Mouse (Mus musculus) forebrain, embryonic 11.5 days (tissue): ENCODE measurements around the gene Klhl29. TPM values are rescaled to one million over a fixed set of nuclear protein-coding genes. Genes with fewer than 3 reads are reported as not detected.

Source experiments
- ATAC-seq: fragments of 200-750 bp; cut with Nextera tagmentation; replicated peaks from 2 replicates; pipeline ENCODE4 v1.8.0; 2017; ENCODE audit warnings: moderate TSS enrichment; ENCODE audit not compliant: low FRiP score
- DNase-seq: peaks from one replicate; pipeline ENCODE4 v3.0.0-alpha.2; 2017; ENCODE audit warnings: low spot score
- H3K27ac ChIP-seq: fragments of 300-500 bp; sonication (generic); 2 replicates; pipeline ENCODE4 v1.5.1; 2014; ENCODE audit warnings: low read depth, low read length
- H3K27me3 ChIP-seq: fragments of 300-500 bp; sonication (generic); 2 replicates; pipeline ENCODE4 v1.6.1; 2014; ENCODE audit warnings: mild to moderate bottlenecking, low read length, mixed read lengths; ENCODE audit not compliant: control insufficient read depth, insufficient read depth
- H3K36me3 ChIP-seq: fragments of 300-500 bp; sonication (generic); 2 replicates; pipeline ENCODE4 v1.6.1; 2014; ENCODE audit warnings: mild to moderate bottlenecking, low read length, moderate library complexity, mixed read lengths; ENCODE audit not compliant: control insufficient read depth, insufficient read depth
- H3K4me1 ChIP-seq: fragments of 300-500 bp; sonication (generic); replicated peaks from 2 replicates; pipeline ENCODE4 v1.6.1; 2014; ENCODE audit warnings: low read length, mixed read lengths; ENCODE audit not compliant: control insufficient read depth, insufficient read depth
- H3K4me2 ChIP-seq: fragments of 300-500 bp; sonication (generic); 2 replicates; pipeline ENCODE4 v1.6.1; 2014; ENCODE audit warnings: low read depth, mild to moderate bottlenecking, low read length, moderate library complexity, mixed read lengths; ENCODE audit not compliant: severe bottlenecking
- H3K4me3 ChIP-seq: fragments of 300-500 bp; sonication (generic); 2 replicates; pipeline ENCODE4 v1.5.1; 2014; ENCODE audit warnings: low read depth, low read length
- H3K9ac ChIP-seq: fragments of 300-500 bp; sonication (generic); 2 replicates; pipeline ENCODE4 v1.6.1; 2014; ENCODE audit warnings: low read length
- H3K9me3 ChIP-seq: fragments of 300-500 bp; sonication (generic); 2 replicates; pipeline ENCODE4 v1.6.1; 2016; ENCODE audit warnings: low read length, mixed read lengths; ENCODE audit not compliant: control insufficient read depth
- WGBS: fragments of 180-500 bp; shearing (Covaris S2); extraction: QIAGEN DNeasy Blood & Tissue Kit; methylation state at CpG from one replicate; pipeline ENCODE4 v1.1.7; 2014; 5-methylcytosine and 5-hydroxymethylcytosine counted together
- polyA plus RNA-seq: library from polyadenylated mRNA; unstranded; fragments of >200 nt; fragmentation: Nextera tagmentation; extraction: Ambion mirVana; gene quantifications from 2 replicates; pipeline ENCODE4 v1.2.1, GENCODE M21; 2014

Gene Klhl29
- polyA plus RNA-seq, 1 experiment from 2014 or later: 3.8 TPM

DNA sequence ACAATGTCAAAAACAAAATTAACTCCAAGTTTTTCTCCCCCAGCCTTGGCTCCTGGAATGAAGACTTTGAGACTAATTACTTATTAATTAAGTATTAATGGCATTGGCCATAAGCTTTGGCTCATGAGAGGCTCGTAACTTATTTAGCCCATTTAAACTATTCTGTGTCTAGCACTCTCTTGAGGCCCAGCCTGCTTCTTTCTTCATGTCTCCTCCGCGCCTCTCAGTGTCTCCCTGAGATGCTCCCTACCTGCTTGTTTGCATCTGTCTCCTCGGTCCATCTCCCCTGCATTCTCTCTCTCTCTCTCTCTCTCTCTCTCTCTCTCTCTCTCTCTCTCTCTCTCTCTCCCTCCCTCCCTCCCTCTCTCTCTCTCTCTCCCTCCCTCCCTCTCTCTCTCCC lies 294.0 kb downstream of the Klhl29 start:
- Histone ChIP-seq H3K4me1 (no peaks in the 10 kb centered on the region), H3K4me3 (no peak overlapping the region), H3K27ac (no peak overlapping the region), H3K9ac (no peak overlapping the region), H3K4me2 (no peak overlapping the region), H3K9me3 (no peaks in the 10 kb centered on the region), H3K36me3 (no peaks in the 10 kb centered on the region), H3K27me3 (no peaks in the 10 kb centered on the region)
- WGBS: 94% methylated on average over 4 of the region's 4 CpGs
- ATAC-seq: no peak
- DNase-seq: no peak

DNA sequence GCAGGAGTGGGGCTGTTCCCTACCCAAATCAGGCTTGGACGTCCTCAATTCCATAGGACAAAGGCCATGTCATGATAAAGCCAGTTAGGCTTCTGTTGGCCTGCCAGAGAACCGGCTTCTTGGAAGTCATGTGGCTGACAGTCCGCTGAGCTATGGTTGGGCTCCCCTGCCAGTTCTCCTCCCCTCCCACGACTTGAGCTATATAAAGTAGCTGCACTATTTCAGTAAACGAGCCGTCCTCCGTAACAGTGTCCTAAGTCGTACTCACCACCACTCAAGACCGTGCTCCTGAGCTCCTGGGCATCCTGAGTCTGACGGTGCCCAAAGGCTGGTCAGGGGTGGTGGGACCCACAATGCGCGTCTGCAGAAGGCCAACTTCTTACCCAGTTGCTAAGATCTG lies 302.3 kb downstream of the Klhl29 start:
- WGBS: 93% methylated on average over 12 of the region's 12 CpGs
- H3K4me2 ChIP-seq: no peak overlapping the region
- no peak overlapping the region for H3K9ac ChIP-seq
- H3K36me3 ChIP-seq: no peaks in the 10 kb centered on the region
- H3K4me3 ChIP-seq: no peak overlapping the region
- ATAC-seq (no peak), DNase-seq (no peak)
- no peaks in the 10 kb centered on the region for H3K27me3 ChIP-seq
- no peak overlapping the region for H3K27ac ChIP-seq
- H3K9me3 ChIP-seq: no peaks in the 10 kb centered on the region
- H3K4me1 ChIP-seq: no peaks in the 10 kb centered on the region

GRCm38 (mm10) chr12:5070131-5070530 lies 305.4 kb downstream of the Klhl29 start:
- DNase-seq (no peak), ATAC-seq (no peak)
- Histone ChIP-seq H3K4me3 (no peak overlapping the region), H3K9me3 (no peaks in the 10 kb centered on the region), H3K9ac (no peak overlapping the region), H3K27me3 (no peaks in the 10 kb centered on the region), H3K27ac (no peak overlapping the region), H3K36me3 (no peaks in the 10 kb centered on the region), H3K4me2 (no peak overlapping the region), H3K4me1 (no peaks in the 10 kb centered on the region)
- WGBS: 86% methylated on average over 3 of the region's 3 CpGs

- WGBS: 55% methylated on average over 3 of the region's 3 CpGs
- Histone ChIP-seq H3K36me3 (no peaks in the 10 kb centered on the region), H3K4me2 (no peak overlapping the region), H3K27ac (no peak overlapping the region), H3K27me3 (no peaks in the 10 kb centered on the region), H3K4me1 (no peaks in the 10 kb centered on the region), H3K9ac (no peak overlapping the region), H3K9me3 (no peaks in the 10 kb centered on the region), H3K4me3 (no peak overlapping the region)
- DNase-seq (peak; percentile 9), ATAC-seq (no peak)
Measured at GRCm38 (mm10) chr12:5067590-5067989, 307.9 kb downstream of the Klhl29 start.

- DNase-seq: no peak
- no peak overlapping the region for H3K4me2 ChIP-seq
- no peak for ATAC-seq
- H3K27ac ChIP-seq: no peak overlapping the region
- no peak overlapping the region for H3K9ac ChIP-seq
- 93% methylated on average over 4 of the region's 4 CpGs for WGBS
- no peaks in the 10 kb centered on the region; the same call in 1 of the 2 replicates for H3K36me3 ChIP-seq
- H3K4me1 ChIP-seq: no peaks in the 10 kb centered on the region
- H3K4me3 ChIP-seq: no peak overlapping the region
- H3K9me3 ChIP-seq: peaks cover 7% of the 10 kb centered on the region; the same call in 1 of the 2 replicates
- H3K27me3 ChIP-seq: no peaks in the 10 kb centered on the region
Measured at GRCm38 (mm10) chr12:5048104-5048503, 327.4 kb downstream of the Klhl29 start.

- 87% methylated on average over 15 of the region's 15 CpGs for WGBS
- H3K9me3 ChIP-seq: no peaks in the 10 kb centered on the region
- H3K27ac ChIP-seq: no peak overlapping the region
- H3K36me3 ChIP-seq: no peaks in the 10 kb centered on the region; the same call in 1 of the 2 replicates
- DNase-seq (no peak), ATAC-seq (no peak)
- no peaks in the 10 kb centered on the region for H3K4me1 ChIP-seq
- H3K4me2 ChIP-seq: no peak overlapping the region
- H3K9ac ChIP-seq: no peak overlapping the region
- H3K4me3 ChIP-seq: no peak overlapping the region
- no peaks in the 10 kb centered on the region for H3K27me3 ChIP-seq
Measured at GRCm38 (mm10) chr12:5044141-5044540, 331.3 kb downstream of the Klhl29 start.

GRCm38 (mm10) chr12:5038008-5038407 lies 337.5 kb downstream of the Klhl29 start:
- no peak overlapping the region for H3K4me2 ChIP-seq
- H3K4me1 ChIP-seq: no peaks in the 10 kb centered on the region
- H3K36me3 ChIP-seq: no peaks in the 10 kb centered on the region; the same call in 1 of the 2 replicates
- 92% methylated on average over 2 of the region's 2 CpGs for WGBS
- H3K9me3 ChIP-seq: no peaks in the 10 kb centered on the region
- DNase-seq: no peak
- no peak for ATAC-seq
- H3K4me3 ChIP-seq: no peak overlapping the region
- H3K27ac ChIP-seq: no peak overlapping the region
- H3K9ac ChIP-seq: no peak overlapping the region
- H3K27me3 ChIP-seq: no peaks in the 10 kb centered on the region

DNA sequence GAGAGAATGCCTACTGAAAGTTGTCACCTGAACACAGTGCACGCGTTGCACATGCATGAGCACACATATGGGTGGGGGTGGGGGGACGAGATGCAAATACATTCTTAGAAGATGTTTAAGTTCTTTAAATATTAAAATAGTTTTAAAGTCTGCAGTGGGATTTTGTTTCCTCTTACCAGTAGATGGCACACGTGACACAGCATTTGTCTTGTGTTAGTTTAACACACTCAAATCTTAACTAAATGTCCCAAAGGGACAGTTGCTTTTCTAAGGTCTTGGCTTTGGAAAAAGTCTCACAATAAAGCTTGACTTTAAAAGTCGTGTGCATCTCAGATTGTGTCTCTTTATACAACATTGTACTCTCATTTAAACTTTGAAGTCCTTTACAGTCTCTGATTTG lies 346.4 kb downstream of the Klhl29 start:
- Histone ChIP-seq H3K4me2 (no peak overlapping the region), H3K4me1 (no peaks in the 10 kb centered on the region), H3K27me3 (no peaks in the 10 kb centered on the region), H3K27ac (no peak overlapping the region), H3K9ac (no peak overlapping the region), H3K4me3 (no peak overlapping the region), H3K36me3 (no peaks in the 10 kb centered on the region; the same call in 1 of the 2 replicates), H3K9me3 (no peaks in the 10 kb centered on the region)
- 89% methylated on average over 5 of the region's 5 CpGs for WGBS
- DNase-seq (no peak), ATAC-seq (no peak)
